Comparison of ENCODE assay signal across 19 mouse cellular contexts in the genomic region with DNA sequence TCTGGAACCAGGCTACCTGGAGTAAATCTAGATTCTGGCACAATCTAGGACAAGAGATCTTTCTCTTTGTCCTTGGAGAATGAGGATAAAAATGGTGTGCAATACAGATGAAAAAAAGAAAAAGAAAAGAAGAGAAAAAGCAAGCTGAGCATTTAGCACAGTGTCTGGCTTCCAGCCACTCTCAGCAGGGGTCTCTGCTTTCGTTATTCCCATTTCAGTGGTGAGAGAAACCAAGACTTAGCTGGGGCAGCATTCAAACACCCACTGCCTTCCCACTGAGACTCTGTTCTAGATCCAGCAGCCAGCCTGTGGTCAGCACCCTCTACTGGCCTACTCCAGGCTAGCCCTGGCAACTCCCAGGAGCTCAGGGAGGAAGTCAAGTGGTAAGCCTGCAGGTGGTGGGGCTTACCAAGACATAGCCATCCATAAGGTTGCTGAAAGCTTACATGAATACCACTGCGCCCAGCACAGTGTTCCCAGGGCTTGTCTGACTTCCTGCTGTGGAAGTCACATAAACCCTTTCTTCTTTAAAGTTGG. TPM values are rescaled to one million over a fixed set of nuclear protein-coding genes. Genes with fewer than 3 reads are reported as not detected.
A peak's percentile ranks its signal among the peaks of the same experiment; 100 is the strongest.
DNase-seq lines count a peak whose midpoint lies in the region; ATAC-seq and TF ChIP-seq lines count a peak whose summit lies in the region.
"Had no signal": no experiment of that assay in that cellular context is flagged by ENCODE, and none has a peak within 500 bp of the region (broad histone marks: within the 10 kb centered on the region; RNA-seq: fewer than 3 reads in every experiment).

No protein-coding gene starts in this region.

- H3K4me2 ChIP-seq in liver, postnatal 0 days (ENCODE audit: low read depth, low read length): no peak overlapping the region
- no peak overlapping the region for H3K4me2 ChIP-seq in liver, embryonic 12.5 days
- H3K4me2 ChIP-seq: liver, embryonic 15.5 days; midbrain, embryonic 11.5 days had no signal

- intact Hi-C loops in heart, adult 2 months (cut with DNase I): no loop called here

- 78% methylated on average over 2 of the region's 2 CpGs for WGBS in heart, adult 2 months
- WGBS in liver, postnatal 0 days (ENCODE audit: insufficient replicate concordance): 66% methylated on average over 2 of the region's 2 CpGs
- WGBS in liver, embryonic 12.5 days (ENCODE audit: insufficient replicate concordance): 64% methylated on average over 2 of the region's 2 CpGs

- peak; percentile 56 to 60 for DNase-seq in cerebellum, postnatal 10 days
- DNase-seq in heart, adult 2 months: no peak
- no peak for DNase-seq in heart, adult 8-10 months (ENCODE audit: low spot score)
- no peak for DNase-seq in liver, postnatal 0 days
- DNase-seq in retina, postnatal 1 day: no peak
- DNase-seq: gastrocnemius, postnatal 10 days; kidney, adult 18-20 months; kidney, postnatal 10 days; right cerebral cortex, adult 18-20 months; thymus, postnatal 14 days had no signal

- H3K36me3 ChIP-seq in heart, adult 2 months (ENCODE audit: control insufficient read depth, insufficient read depth, low read length): no peaks in the 10 kb centered on the region
- H3K36me3 ChIP-seq in liver, postnatal 0 days (replicated peaks; ENCODE audit: insufficient read depth, low read length): no peaks in the 10 kb centered on the region; the same call in 1 of the 2 replicates
- H3K36me3 ChIP-seq in liver, embryonic 12.5 days: no peaks in the 10 kb centered on the region
- H3K36me3 ChIP-seq: liver, embryonic 15.5 days had no signal

- ATAC-seq in cerebellum, adult (ENCODE audit: insufficient number of reproducible peaks, low FRiP score, low TSS enrichment): no peak
- no peak for ATAC-seq in liver, postnatal 0 days
- no peak for ATAC-seq in liver, embryonic 12.5 days
- ATAC-seq: hindbrain, postnatal 0 days; lung, postnatal 0 days had no signal

- TF ChIP-seq EP300 in heart, adult 2 months (IDR thresholded peaks at IDR 0.05; ENCODE audit: insufficient read depth, low read depth, low read length): no peak
- no peak for TF ChIP-seq EP300 in liver, postnatal 0 days (IDR thresholded peaks at IDR 0.05; ENCODE audit: low read depth)

- 0 out of 2 replicates have a peak, but pooled peaks have one; percentile 5 for TF ChIP-seq CTCF in heart, adult 2 months (IDR thresholded peaks at IDR 0.05)
- peak; percentile 22; the same call in 1 of the 2 replicates for TF ChIP-seq CTCF in liver, postnatal 0 days (IDR thresholded peaks at IDR 0.05; ENCODE audit: low read depth)

- H3K4me1 ChIP-seq in heart, adult 2 months (ENCODE audit: control insufficient read depth, insufficient read depth, low read length): no peaks in the 10 kb centered on the region; the same call in 1 of the 2 replicates
- no peaks in the 10 kb centered on the region for H3K4me1 ChIP-seq in liver, postnatal 0 days (ENCODE audit: insufficient read depth)
- no peaks in the 10 kb centered on the region for H3K4me1 ChIP-seq in liver, embryonic 12.5 days
- H3K4me1 ChIP-seq: embryonic facial prominence, embryonic 10.5 days; hindbrain, embryonic 10.5 days; limb, embryonic 10.5 days; liver, embryonic 15.5 days had no signal

- peak overlapping the region; percentile 2; the same call in 1 of the 2 replicates for H3K27ac ChIP-seq in heart, adult 2 months
- H3K27ac ChIP-seq in liver, postnatal 0 days (ENCODE audit: low read depth): no peak overlapping the region
- no peak overlapping the region for H3K27ac ChIP-seq in liver, embryonic 12.5 days
- H3K27ac ChIP-seq: embryonic facial prominence, embryonic 10.5 days; hindbrain, embryonic 10.5 days; hindbrain, postnatal 0 days; limb, embryonic 10.5 days; liver, embryonic 15.5 days had no signal

- H3K9me3 ChIP-seq in liver, postnatal 0 days (ENCODE audit: low read length): no peaks in the 10 kb centered on the region
- no peaks in the 10 kb centered on the region for H3K9me3 ChIP-seq in liver, embryonic 12.5 days (replicated peaks)
- H3K9me3 ChIP-seq: embryonic facial prominence, embryonic 10.5 days; hindbrain, embryonic 10.5 days; limb, embryonic 10.5 days; liver, embryonic 15.5 days had no signal

- no peak overlapping the region for H3K9ac ChIP-seq in heart, adult 2 months (ENCODE audit: low read depth, low read length)
- no peak overlapping the region for H3K9ac ChIP-seq in liver, postnatal 0 days (replicated peaks)
- H3K9ac ChIP-seq in liver, embryonic 12.5 days: no peak overlapping the region
- H3K9ac ChIP-seq: liver, embryonic 15.5 days had no signal

- H3K4me3 ChIP-seq in heart, adult 2 months: no peak overlapping the region
- H3K4me3 ChIP-seq in liver, postnatal 0 days (ENCODE audit: low read depth, low read length): no peak overlapping the region
- H3K4me3 ChIP-seq in liver, embryonic 12.5 days: no peak overlapping the region
- H3K4me3 ChIP-seq: embryonic facial prominence, embryonic 10.5 days; hindbrain, embryonic 10.5 days; limb, embryonic 10.5 days; liver, embryonic 15.5 days had no signal

- no peaks in the 10 kb centered on the region for H3K27me3 ChIP-seq in heart, adult 2 months (ENCODE audit: control insufficient read depth, insufficient read depth, low read length)
- no peaks in the 10 kb centered on the region for H3K27me3 ChIP-seq in liver, postnatal 0 days (ENCODE audit: insufficient read depth, low read length)
- H3K27me3 ChIP-seq in liver, embryonic 12.5 days (replicated peaks): peaks cover 1% of the 10 kb centered on the region; the same call in 1 of the 2 replicates

- TF ChIP-seq POLR2A in heart, adult 2 months (IDR thresholded peaks at IDR 0.05; ENCODE audit: insufficient read depth, low read depth, low read length): no peak

- no peaks in the 10 kb centered on the region for H3K79me2 ChIP-seq in heart, adult 2 months (replicated peaks; ENCODE audit: control insufficient read depth, insufficient read depth, low read length)

RNA-seq across cellular contexts. Expression of a gene that starts 6.6 kb away (rescaled TPM):
- 10 to 100 TPM in 1 of 2 experiments, 1 to 10 TPM in 1; 9.9 to 10.6 TPM for total RNA-seq in heart, adult 2 months (2021)
- 8.9 and 13.9 TPM in 2 replicates for polyA plus RNA-seq in heart, adult 2 months (2012; rRNA removed)
- total RNA-seq in heart, adult 8-10 months (2022): 10 to 100 TPM in 2 of 4 experiments, 1 to 10 TPM in 2; 9.7 to 10.9 (median 10.0) TPM
- 2.5 and 2.8 TPM in 2 replicates for polyA plus RNA-seq in liver, postnatal 0 days (2015; fragmentation: Nextera tagmentation; extraction: Ambion mirVana)
- polyA plus RNA-seq in liver, embryonic 12.5 days (2016; fragmentation: Nextera tagmentation; extraction: Ambion mirVana): 5.1 and 5.4 TPM in 2 replicates

RNA-seq across cellular contexts. Expression of a gene that starts 8.1 kb away (rescaled TPM):
- 10 to 100 TPM; 19.4 to 21.9 TPM for total RNA-seq in heart, adult 2 months (2021)
- polyA plus RNA-seq in heart, adult 2 months (2012; rRNA removed): 13.1 and 19.4 TPM in 2 replicates
- 10 to 100 TPM; 20.6 to 28.6 (median 22.6) TPM for total RNA-seq in heart, adult 8-10 months (2022)
- 8.0 and 8.3 TPM in 2 replicates for polyA plus RNA-seq in liver, postnatal 0 days (2015; fragmentation: Nextera tagmentation; extraction: Ambion mirVana)
- 12.9 and 16.6 TPM in 2 replicates for polyA plus RNA-seq in liver, embryonic 12.5 days (2016; fragmentation: Nextera tagmentation; extraction: Ambion mirVana)

Comparison
In these comparisons a context has a peak if more than half of its experiments do, and no peak if none do; other contexts are left out.
1. DNase-seq: peak in cerebellum, postnatal 10 days (2 of 2); none in heart, adult 2 months (0 of 2), heart, adult 8-10 months (single experiment), liver, postnatal 0 days (single experiment) and retina, postnatal 1 day (single experiment).